Mouse (Mus musculus): ENCODE measurements at regions not wholly inside any gene's neighbourhood (a gene's known extent, or its start where the extent isn't known, plus 50 kb on each side); places are given as distances from the start of the nearest gene placed in this dataset.

DNA sequence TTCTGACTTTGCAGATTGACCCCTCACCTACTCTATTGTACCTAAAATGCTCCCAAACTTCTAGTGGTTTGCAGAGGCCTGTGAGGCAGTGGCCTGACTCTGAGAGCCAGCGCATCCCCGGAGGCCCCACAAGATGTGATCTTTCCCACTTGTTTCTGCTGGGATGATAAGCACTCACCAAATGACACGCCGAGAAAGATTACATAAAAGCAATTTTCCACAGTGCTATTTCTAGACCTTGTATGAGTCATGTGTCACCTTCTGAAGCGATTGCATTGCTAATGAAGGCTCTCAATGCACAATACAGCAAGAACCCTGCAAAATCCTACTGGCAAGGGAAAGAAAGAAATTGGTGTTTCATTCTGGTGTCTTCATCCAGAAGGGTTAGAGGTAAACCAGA is 97.8 kb upstream of the Cd180 start:
- no peak for DNase-seq

DNA sequence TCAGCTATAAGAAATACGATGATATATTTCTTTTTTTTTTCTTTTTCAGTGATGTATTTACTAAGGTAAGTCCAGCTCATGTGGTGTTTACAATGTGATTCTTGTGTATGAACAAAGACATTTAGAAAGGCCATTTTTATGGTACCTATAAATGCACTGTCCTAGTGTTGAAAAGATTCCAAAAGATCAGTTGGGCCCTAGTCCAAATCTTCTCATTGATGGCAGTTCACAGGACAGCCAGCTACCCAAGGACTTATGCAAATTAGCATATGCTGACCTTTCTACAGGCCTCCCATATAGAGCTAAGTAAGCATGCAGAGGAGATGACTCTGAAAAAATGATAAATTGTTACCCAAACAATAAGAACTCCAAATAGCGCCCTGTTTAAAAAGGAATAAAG is 97.3 kb upstream of the Cd180 start:
- no peak for DNase-seq

DNA sequence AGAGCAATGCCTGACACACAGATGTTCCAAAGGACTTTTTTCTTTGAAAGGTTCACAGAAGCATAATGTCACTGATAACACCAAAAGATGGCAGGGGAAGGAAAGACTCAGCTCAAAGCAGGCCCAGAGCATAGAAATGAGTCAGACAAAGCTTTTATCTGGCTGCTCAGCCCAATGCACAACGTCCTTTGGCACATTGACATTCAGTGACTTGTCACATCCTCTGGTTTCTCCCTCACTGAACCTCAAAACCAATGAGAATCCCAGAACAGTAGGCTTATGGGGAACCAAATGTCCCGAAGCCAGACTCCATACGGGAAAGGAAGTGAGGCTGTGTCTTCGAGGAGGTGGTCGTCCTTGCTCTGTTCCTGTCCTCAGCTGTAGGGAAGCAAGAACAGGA is 95.2 kb upstream of the Cd180 start:
- DNase-seq = no peak

DNA sequence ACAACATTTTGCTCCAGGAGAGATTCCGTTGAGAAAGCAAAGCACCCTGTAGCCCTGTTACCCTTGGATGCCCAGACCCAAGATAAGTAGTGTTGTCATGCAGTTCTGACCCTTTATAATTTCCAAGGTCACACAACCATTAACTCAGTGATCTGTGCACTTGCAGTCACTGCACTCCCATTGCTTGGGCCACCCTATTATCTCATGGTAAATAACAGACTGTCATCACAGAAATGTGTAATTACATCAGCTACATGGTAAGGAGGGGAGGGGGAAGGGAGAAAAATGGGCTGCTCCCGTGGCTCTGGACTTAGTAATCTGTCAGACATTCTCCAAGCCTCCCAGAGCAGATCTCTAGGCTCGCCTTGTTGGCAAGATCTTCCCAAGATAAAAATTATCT is 93.8 kb upstream of the Cd180 start:
- no peak for DNase-seq

DNA sequence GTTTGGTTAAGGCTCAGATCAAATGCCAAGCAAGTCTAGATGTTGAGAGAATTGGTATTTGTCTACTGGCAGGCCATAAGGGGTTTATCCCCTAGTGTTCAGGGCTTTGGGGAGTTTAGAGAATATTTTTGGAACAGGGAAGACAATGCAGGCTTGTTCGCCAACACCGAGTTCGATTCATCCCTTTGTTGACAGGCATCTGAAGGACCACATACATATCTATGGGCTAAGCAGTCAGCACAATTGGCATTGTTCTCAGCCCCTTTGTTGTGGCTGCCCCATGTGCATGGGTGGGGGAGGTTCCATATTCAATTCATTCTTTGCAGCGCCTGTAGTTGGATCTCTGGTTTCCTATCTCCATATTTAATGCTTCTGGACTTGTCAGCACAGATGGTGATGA is 93.3 kb upstream of the Cd180 start:
- DNase-seq = peak; percentile 28

DNA sequence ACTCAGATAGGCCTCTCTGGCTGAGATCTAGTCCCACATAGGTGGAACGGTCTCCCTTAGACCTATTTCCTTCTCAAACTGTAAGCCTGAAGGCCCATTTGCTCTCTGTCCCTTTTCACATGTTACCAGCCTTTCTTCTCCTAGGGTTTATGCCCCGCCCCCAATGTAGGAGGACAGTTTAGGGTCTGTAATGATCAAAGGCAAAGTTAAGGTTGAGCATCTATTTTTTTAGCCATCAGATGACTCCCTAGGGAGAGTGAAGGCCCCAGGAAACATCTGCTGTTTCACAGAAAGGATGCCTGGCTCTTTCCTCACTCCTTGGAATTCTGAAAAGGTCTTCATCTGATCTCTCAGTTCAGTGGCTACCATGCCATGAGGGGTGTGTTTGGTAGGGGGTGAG is 68.9 kb upstream of the Cd180 start:
- no peak for DNase-seq

DNA sequence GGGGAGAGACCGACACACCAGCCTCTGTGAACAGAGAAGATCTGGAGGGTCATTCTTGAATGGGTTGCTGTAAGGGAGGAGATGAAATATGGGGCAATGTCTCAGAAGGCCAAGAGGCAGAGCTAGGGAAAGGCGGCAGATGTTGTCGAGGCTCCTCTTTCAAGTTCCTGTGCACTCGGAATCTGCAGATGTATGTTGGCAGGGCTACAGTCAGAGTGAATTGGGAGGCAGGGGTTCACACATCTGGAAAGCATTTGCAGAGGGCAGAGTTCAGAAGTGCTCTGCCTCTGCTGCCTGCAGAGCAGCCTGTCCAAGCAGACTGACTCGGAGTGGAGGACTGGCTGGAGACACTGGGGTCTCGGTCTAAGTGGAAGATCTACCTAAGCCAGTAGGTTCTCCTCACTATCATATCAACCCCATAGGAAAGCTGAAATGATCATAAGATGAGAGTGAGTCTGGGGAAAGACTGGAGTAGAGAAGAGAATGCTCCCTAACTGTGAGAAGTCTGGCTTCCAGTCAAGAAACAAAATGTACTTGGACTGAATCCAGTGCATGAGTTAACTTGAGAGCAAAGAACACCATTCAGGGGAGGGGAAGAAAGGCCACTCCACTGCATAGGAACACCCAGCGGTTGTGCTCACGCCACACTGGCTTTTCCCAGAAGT is 68.1 kb upstream of the Cd180 start:
- DNase-seq = peak; percentile 9

DNA sequence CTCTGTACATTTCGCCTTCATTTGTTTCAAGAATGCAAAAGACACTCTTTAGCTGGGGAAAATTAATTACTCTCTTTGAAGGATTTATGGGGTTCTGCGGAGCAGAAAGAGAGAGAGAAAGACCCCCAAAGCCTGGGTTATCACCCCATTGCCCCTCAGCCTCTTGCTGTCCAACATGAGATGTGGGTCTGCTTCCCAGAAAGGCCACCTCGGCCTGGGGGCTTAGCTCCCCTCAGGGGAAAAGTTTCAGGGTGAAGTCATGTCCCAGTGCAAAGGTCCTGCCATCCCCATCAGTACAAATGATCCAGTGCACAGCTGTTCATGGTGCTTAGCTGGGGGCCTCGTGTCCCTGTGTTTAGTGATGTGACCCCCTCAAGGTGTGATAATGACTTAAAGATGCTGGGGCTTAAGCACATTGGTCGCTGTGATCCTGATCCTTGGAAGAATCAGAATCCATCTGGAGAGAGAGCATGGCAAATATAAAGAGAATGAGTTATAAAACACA is 67.5 kb upstream of the Cd180 start:
- no peak for DNase-seq

DNA sequence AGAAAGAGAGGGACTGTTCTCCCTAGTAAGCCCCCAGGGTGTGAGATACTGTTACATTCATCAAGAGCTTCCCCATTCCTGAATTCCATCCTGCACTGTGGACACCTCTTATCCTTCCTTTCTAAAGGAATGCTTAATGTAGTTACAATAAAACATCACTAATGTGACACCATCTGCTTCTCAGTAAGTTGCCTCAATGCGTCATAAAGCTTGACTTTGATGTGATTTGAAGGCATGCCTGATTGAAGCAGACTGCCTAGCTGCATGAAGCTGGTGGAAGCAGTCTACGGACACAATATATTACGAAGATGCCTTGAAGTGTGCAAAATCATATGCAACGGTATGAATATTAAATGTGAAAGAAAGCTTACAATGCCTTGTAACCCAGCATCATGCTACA is 65.6 kb upstream of the Cd180 start:
- DNase-seq = no peak

DNA sequence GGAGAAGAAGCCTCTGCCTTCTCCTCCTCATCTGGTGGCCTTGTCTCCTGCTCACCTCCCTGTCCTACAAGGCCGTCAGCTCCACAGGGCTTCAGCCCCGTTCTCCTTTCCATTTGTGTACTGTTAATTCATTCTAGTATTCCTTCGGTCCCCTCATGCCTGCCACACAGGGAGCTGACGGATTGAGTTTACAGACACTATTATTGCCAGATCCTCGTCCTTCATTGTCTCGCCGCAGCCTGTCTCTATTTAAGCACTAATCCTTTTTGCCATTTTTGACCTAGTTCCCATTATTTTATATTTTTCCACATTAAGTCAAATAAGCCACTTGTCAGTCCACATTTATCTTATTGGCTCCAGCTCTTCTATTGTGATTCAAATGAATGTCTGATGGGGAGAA is 64.2 kb upstream of the Cd180 start:
- DNase-seq = no peak

DNA sequence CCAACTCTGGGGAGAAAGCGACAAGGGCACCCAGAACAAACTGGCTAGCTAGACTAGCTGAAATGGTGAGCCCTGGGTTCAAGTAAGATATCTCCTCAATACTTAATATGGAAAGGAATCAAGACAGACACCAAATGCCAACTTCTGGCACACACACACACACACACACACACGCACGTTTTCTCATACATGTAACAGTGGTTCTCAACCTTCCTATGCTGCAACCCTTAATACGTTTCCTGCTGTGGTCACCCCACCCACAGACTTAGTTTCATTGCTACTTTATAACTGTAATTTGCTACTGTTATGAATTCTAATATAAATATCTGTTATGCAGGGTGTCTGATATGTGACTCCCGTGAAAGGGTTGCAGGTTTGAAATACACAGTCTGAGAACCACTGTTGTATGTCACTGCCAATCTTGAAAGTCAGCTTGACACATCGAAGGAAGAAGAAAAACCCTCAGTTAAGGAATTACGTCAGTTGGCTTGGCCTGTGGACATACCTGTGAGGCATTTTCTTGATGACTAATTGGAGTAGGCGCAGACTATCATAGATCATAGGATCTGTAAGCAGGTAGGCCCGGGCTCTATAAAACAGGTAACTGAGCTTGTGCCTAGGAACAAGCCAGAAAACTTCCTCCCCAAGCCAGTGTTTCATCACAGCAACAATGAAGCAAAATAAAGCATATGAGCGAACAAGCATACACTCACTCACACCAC is 59.0 kb upstream of the Cd180 start:
- no peak for DNase-seq

DNA sequence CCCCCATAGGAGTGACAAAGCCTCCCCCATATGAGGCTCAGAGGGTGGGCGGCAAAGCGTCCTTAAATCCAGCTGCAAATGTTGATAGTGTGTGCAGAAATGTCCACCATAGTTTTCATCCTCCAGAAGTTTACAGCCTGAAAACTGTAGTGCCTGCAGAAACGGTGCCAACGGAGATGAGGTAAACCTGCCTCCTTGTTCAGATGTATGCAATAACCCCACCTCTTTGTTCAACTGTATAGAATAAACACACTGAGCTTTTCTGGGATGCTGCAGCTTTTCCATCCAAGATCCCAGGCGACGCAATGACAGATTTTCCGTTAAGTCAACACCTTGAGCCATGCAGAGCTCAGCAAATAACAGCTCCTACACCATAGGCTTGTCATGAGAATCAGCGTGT is 57.3 kb upstream of the Cd180 start:
- DNase-seq = no peak

DNA sequence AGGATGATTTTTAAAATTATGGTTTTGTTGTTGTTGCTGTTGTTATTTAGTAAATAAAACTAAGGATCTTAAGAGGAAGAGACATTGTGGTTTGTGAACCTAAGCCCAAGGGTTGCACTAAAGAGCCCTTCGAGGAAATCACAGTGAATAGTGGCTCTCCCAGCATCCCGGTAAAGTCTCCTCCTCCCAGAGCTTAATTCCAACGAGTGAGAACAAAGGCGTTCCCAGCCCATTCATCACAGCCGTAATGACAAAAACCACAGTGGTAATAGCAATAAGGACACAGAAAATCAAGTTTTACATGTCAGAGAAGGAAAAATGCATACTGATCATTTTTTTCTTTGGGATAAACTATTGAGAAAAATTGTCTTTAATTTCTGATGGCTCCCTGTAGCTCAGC is 56.3 kb upstream of the Cd180 start:
- DNase-seq = no peak

DNA sequence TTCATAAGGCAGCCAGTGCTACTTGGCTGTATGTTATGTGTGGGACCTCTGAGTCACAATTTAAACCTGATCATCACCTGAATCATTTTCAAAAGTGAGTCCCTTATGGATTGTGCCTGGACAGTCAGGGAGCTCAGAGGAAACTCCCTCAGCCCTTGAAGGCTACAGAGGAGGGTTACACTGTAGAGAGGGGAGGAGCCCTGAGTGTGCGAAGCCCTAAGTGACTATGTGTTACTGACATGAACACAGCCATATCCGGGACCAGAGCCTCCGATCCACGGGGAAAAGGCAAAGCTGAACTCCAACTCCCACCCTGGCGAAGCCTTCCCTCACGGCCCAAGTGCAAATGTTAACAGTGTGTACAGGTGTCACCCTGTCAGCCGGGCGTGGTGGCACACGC is 53.7 kb upstream of the Cd180 start:
- no peak for DNase-seq

DNA sequence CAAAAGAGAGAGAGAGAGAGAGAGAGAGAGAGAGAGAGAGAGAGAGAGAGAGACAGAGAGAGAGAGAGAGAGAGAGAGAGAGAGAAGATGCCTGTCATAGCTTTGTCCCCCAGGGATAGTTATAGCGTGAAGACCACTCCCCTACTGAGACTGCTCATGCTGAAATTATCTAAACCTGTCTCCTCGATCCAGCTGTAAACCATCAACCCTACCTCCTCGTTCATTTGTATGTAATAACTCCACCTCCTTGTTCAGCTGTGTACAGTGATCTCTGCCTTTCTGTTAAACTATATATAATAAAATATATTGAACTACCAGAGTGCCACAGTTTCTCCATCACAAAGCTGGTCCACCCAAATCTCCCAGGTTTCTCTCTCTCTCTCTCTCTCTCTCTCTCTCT is 53.2 kb upstream of the Cd180 start:
- no peak for DNase-seq
